Mouse (Mus musculus): Measurements from ENCODE around the gene Tada2a.

DNA sequence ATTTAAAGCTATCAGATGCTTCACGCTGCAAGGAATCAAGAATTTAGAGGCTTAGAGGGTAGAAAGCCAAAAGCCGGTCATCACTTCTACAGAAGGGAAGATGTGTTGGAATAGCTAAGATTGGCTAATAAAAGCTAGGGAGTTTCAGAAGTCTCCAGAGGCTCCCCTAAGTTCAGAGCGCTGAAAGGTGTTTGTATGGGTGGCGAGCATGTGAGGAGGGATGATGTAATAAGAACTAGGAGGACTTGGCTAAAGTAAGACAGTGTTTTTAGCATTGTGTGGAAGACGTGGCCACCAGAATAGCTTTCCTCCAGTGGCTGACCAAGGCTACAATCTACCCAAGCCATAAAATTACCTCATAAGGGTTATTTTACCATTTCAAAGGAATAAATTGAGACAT is 15.8 kb downstream of the Tada2a start:
- no peak for TF ChIP-seq POLR2A (IDR thresholded peaks at IDR 0.05; ENCODE audit: control insufficient read depth, extremely low read depth, insufficient read depth, low read length, poor library complexity)
- TF ChIP-seq CTCF (IDR thresholded peaks at IDR 0.05; ENCODE audit: borderline replicate concordance, control insufficient read depth, extremely low read depth, insufficient read depth, low read length, poor library complexity) = no peak

Measured in thymus, adult 2 months (tissue).